ENCODE assay signal across 8 mouse cellular contexts in genomic region chr2:90903398-90903797, GRCm38 (mm10). TPM values are rescaled to one million over a fixed set of nuclear protein-coding genes. Genes with fewer than 3 reads are reported as not detected.
DNase-seq lines count a peak whose midpoint lies in the region; ATAC-seq and TF ChIP-seq lines count a peak whose summit lies in the region.

No protein-coding gene starts in this region.

- peak overlapping the region; percentile 80 for H3K4me2 ChIP-seq in heart, embryonic 11.5 days
- H3K4me2 ChIP-seq in CH12.LX (ENCODE audit: insufficient read depth, low read depth, poor library complexity, severe bottlenecking), result peak overlapping the region; percentile 99
- H3K4me2 ChIP-seq in forebrain, postnatal 0 days (ENCODE audit: low read depth), result peak overlapping the region; percentile 73
- H3K4me2 ChIP-seq in liver, embryonic 16.5 days (ENCODE audit: low read depth, low read length), result peak overlapping the region; percentile 73

- TF ChIP-seq RAD21 in CH12.LX (IDR thresholded peaks at IDR 0.05; ENCODE audit: low read depth, low read length), result no peak

- peak overlapping the region; percentile 99; the same call in 1 of the 2 replicates for H3K9ac ChIP-seq in heart, embryonic 11.5 days (ENCODE audit: low read depth, low read length)
- peak overlapping the region; percentile 63 for H3K9ac ChIP-seq in CH12.LX (ENCODE audit: insufficient read depth, low read depth)
- H3K9ac ChIP-seq in forebrain, postnatal 0 days, result peak overlapping the region; percentile 93; the same call in 1 of the 2 replicates
- H3K9ac ChIP-seq in liver, embryonic 16.5 days (ENCODE audit: low read depth, low read length), result peak overlapping the region; percentile 94

- H3K4me3 ChIP-seq in heart, embryonic 11.5 days (ENCODE audit: low read depth, low read length), result peak overlapping the region; percentile 97
- H3K4me3 ChIP-seq in CH12.LX (replicated peaks in 1 of 3; ENCODE audit: low read depth in 2 of 3, low read length in 2 of 3, poor library complexity in 1 of 3), result peak overlapping the region; percentile 81 to 100 (median 95)
- peak overlapping the region; percentile 83 for H3K4me3 ChIP-seq in forebrain, postnatal 0 days (ENCODE audit: low read depth, low read length)
- H3K4me3 ChIP-seq in liver, embryonic 16.5 days (ENCODE audit: low read depth, low read length), result peak overlapping the region; percentile 87

- peaks cover 15% of the 10 kb centered on the region; the same call in 1 of the 2 replicates for H3K36me3 ChIP-seq in heart, embryonic 11.5 days (ENCODE audit: control insufficient read depth, insufficient read depth, low read length)
- peaks cover 33 to 66% of the 10 kb centered on the region in 2 experiments for H3K36me3 ChIP-seq in CH12.LX (replicated peaks in 1 of 2; ENCODE audit: control insufficient read depth in 1 of 2, insufficient read depth in 1 of 2, low read length in 1 of 2)
- peaks cover 35% of the 10 kb centered on the region for H3K36me3 ChIP-seq in forebrain, postnatal 0 days (ENCODE audit: insufficient read depth)
- H3K36me3 ChIP-seq in liver, embryonic 16.5 days (ENCODE audit: control insufficient read depth, insufficient read depth), result peaks cover 18% of the 10 kb centered on the region

- DNase-seq in heart, postnatal 4 days, result no peak
- no peak for DNase-seq in CH12.LX (ENCODE audit: extremely low read depth)
- no peak for DNase-seq in forebrain, postnatal 0 days
- DNase-seq in Muller cell, postnatal 12 days (ENCODE audit: inconsistent ontology term), result no peak
- no peak for DNase-seq in cerebellum, postnatal 14 days

- 74% methylated on average over 2 of the region's 2 CpGs for WGBS in heart, embryonic 11.5 days (ENCODE audit: insufficient replicate concordance)
- 80% methylated on average over 2 of the region's 2 CpGs for WGBS in forebrain, postnatal 0 days
- 59% methylated on average over 2 of the region's 2 CpGs for WGBS in liver, embryonic 16.5 days (ENCODE audit: insufficient replicate concordance)

- H3K4me1 ChIP-seq in heart, embryonic 11.5 days (ENCODE audit: control insufficient read depth, insufficient read depth, low read length), result peaks cover 15% of the 10 kb centered on the region
- peaks cover 9 to 36% of the 10 kb centered on the region in 2 experiments for H3K4me1 ChIP-seq in CH12.LX (ENCODE audit: control insufficient read depth in 1 of 2, insufficient read depth in 2 of 2)
- H3K4me1 ChIP-seq in forebrain, postnatal 0 days (ENCODE audit: insufficient read depth), result peaks cover 8% of the 10 kb centered on the region
- H3K4me1 ChIP-seq in liver, embryonic 16.5 days (ENCODE audit: control insufficient read depth, low read depth, low read length), result peaks cover 19% of the 10 kb centered on the region

- dilution Hi-C loops in CH12.LX (cut with MboI; ENCODE audit: extremely low pct_ligation_motif_present, extremely low pct_unique_long_range_greater_than_20kb, low sequenced_read_pairs), result no loop called here

- no peak for TF ChIP-seq EP300 in CH12.LX (IDR thresholded peaks at IDR 0.05; ENCODE audit: low read length)

- ATAC-seq in heart, embryonic 11.5 days (replicated peaks; ENCODE audit: insufficient number of reproducible peaks, low FRiP score, low TSS enrichment), result no peak
- no peak for ATAC-seq in forebrain, postnatal 0 days
- ATAC-seq in liver, embryonic 16.5 days (ENCODE audit: low read depth), result no peak
- ATAC-seq in megakaryocyte-erythroid progenitor cell, adult 5-6 weeks (replicated peaks; ENCODE audit: low FRiP score, low TSS enrichment, poor library complexity, severe bottlenecking), result no peak

- H3K27me3 ChIP-seq in heart, embryonic 11.5 days (ENCODE audit: control insufficient read depth, insufficient read depth, low read length), result no peaks in the 10 kb centered on the region
- H3K27me3 ChIP-seq in CH12.LX (replicated peaks), result no peaks in the 10 kb centered on the region
- no peaks in the 10 kb centered on the region for H3K27me3 ChIP-seq in forebrain, postnatal 0 days (ENCODE audit: insufficient read depth, low read length)
- H3K27me3 ChIP-seq in liver, embryonic 16.5 days (ENCODE audit: control insufficient read depth, insufficient read depth, low read depth, low read length), result no peaks in the 10 kb centered on the region

- H3K9me3 ChIP-seq in heart, embryonic 11.5 days (replicated peaks; ENCODE audit: control insufficient read depth, low read length), result no peaks in the 10 kb centered on the region
- H3K9me3 ChIP-seq in CH12.LX (replicated peaks; ENCODE audit: low read length), result no peaks in the 10 kb centered on the region
- no peaks in the 10 kb centered on the region for H3K9me3 ChIP-seq in forebrain, postnatal 0 days (ENCODE audit: low read length)
- no peaks in the 10 kb centered on the region for H3K9me3 ChIP-seq in liver, embryonic 16.5 days (replicated peaks; ENCODE audit: control insufficient read depth, low read length)

- H3K79me2 ChIP-seq in CH12.LX (replicated peaks; ENCODE audit: control insufficient read depth, extremely low read depth, insufficient read depth, poor library complexity, severe bottlenecking), result peaks cover 29% of the 10 kb centered on the region

- no peak for TF ChIP-seq POLR2A in CH12.LX (IDR thresholded peaks at IDR 0.05; ENCODE audit: low read depth, low read length)

- no peak for TF ChIP-seq CTCF in CH12.LX (conservative IDR thresholded peaks at IDR 0.05 in 1 of 2, IDR thresholded peaks at IDR 0.05 in 1 of 2; ENCODE audit: low read depth in 2 of 2, low read length in 2 of 2)
- TF ChIP-seq CTCF in forebrain, postnatal 0 days (IDR thresholded peaks at IDR 0.05; ENCODE audit: low read depth), result no peak

- in situ Hi-C loops in CH12.LX (cut with MboI; ENCODE audit: low pct_ligation_motif_present, low pct_unique_long_range_greater_than_20kb, low sequenced_read_pairs), result no loop called here

- no peak overlapping the region; the same call in 1 of the 2 replicates for H3K27ac ChIP-seq in heart, embryonic 11.5 days (ENCODE audit: low read depth, low read length)
- no peak overlapping the region for H3K27ac ChIP-seq in CH12.LX (ENCODE audit: insufficient read depth, low read depth)
- H3K27ac ChIP-seq in forebrain, postnatal 0 days (ENCODE audit: low read depth, low read length), result no peak overlapping the region
- no peak overlapping the region for H3K27ac ChIP-seq in liver, embryonic 16.5 days (ENCODE audit: low read length)

RNA-seq across cellular contexts. Expression of gene Kbtbd4, which starts 1.1 kb away (rescaled TPM):
- 26.2 and 31.5 TPM in 2 replicates for polyA plus RNA-seq in heart, embryonic 11.5 days (2014; fragmentation: Nextera tagmentation; extraction: Ambion mirVana)
- 10 to 100 TPM; 18.2 to 18.8 TPM for total RNA-seq in heart, postnatal 4 days (2021)
- total RNA-seq in CH12.LX (2012; rRNA removed), result 20.5 and 28.4 TPM in 2 replicates
- total RNA-seq in CH12.LX (2014; rRNA removed), result 19.5 and 20.1 TPM in 2 replicates
- 21.7 and 24.9 TPM in 2 replicates for polyA plus RNA-seq in CH12.LX (2012; ENCODE audit: insufficient read length, low read depth)
- 49.5 and 59.4 TPM in 2 replicates for total RNA-seq in forebrain, postnatal 0 days (2014; rRNA removed)
- polyA plus RNA-seq in forebrain, postnatal 0 days (2015; fragmentation: Nextera tagmentation; extraction: Ambion mirVana), result 54.3 and 60.3 TPM in 2 replicates
- 15.7 TPM in 2 replicates for polyA plus RNA-seq in liver, embryonic 16.5 days (2015; fragmentation: Nextera tagmentation; extraction: Ambion mirVana)
- 14.3 and 18.7 TPM in 2 replicates for total RNA-seq in megakaryocyte-erythroid progenitor cell, adult 5-6 weeks (2014; fragmentation: Nextera tagmentation)
- total RNA-seq in megakaryocyte-erythroid progenitor cell, adult 5-6 weeks (2017), result 28.6 and 32.0 TPM in 2 replicates

RNA-seq across cellular contexts. Expression of gene Ndufs3, which starts 1.2 kb away (rescaled TPM):
- polyA plus RNA-seq in heart, embryonic 11.5 days (2014; fragmentation: Nextera tagmentation; extraction: Ambion mirVana), result 331 and 358 TPM in 2 replicates
- total RNA-seq in heart, postnatal 4 days (2021), result 100 to 1,000 TPM; 538 to 543 TPM
- total RNA-seq in CH12.LX (2012; rRNA removed), result 133 and 146 TPM in 2 replicates
- 182 and 195 TPM in 2 replicates for total RNA-seq in CH12.LX (2014; rRNA removed)
- polyA plus RNA-seq in CH12.LX (2012; ENCODE audit: insufficient read length, low read depth), result 185 and 190 TPM in 2 replicates
- 156 and 190 TPM in 2 replicates for total RNA-seq in forebrain, postnatal 0 days (2014; rRNA removed)
- 248 and 283 TPM in 2 replicates for polyA plus RNA-seq in forebrain, postnatal 0 days (2015; fragmentation: Nextera tagmentation; extraction: Ambion mirVana)
- polyA plus RNA-seq in liver, embryonic 16.5 days (2015; fragmentation: Nextera tagmentation; extraction: Ambion mirVana), result 143 and 146 TPM in 2 replicates
- 200 and 247 TPM in 2 replicates for total RNA-seq in megakaryocyte-erythroid progenitor cell, adult 5-6 weeks (2014; fragmentation: Nextera tagmentation)
- total RNA-seq in megakaryocyte-erythroid progenitor cell, adult 5-6 weeks (2017), result 96.1 and 109 TPM in 2 replicates

RNA-seq across cellular contexts. Expression of gene C1qtnf4, which starts 17.7 kb away (rescaled TPM):
- polyA plus RNA-seq in heart, embryonic 11.5 days (2014; fragmentation: Nextera tagmentation; extraction: Ambion mirVana), result 15.7 and 16.2 TPM in 2 replicates
- 1 to 10 TPM; 7.4 to 7.8 TPM for total RNA-seq in heart, postnatal 4 days (2021)
- total RNA-seq in CH12.LX (2012; rRNA removed), result not detected in 2 replicates
- not detected in 2 replicates for total RNA-seq in CH12.LX (2014; rRNA removed)
- not detected in 2 replicates for polyA plus RNA-seq in CH12.LX (2012; ENCODE audit: insufficient read length, low read depth)
- 201 and 252 TPM in 2 replicates for total RNA-seq in forebrain, postnatal 0 days (2014; rRNA removed)
- 185 and 189 TPM in 2 replicates for polyA plus RNA-seq in forebrain, postnatal 0 days (2015; fragmentation: Nextera tagmentation; extraction: Ambion mirVana)
- polyA plus RNA-seq in liver, embryonic 16.5 days (2015; fragmentation: Nextera tagmentation; extraction: Ambion mirVana), result 1.5 and 1.6 TPM in 2 replicates
- not detected in 2 replicates for total RNA-seq in megakaryocyte-erythroid progenitor cell, adult 5-6 weeks (2014; fragmentation: Nextera tagmentation)
- not detected in 2 replicates for total RNA-seq in megakaryocyte-erythroid progenitor cell, adult 5-6 weeks (2017)

RNA-seq across cellular contexts. Expression of gene Celf1, which starts 36.8 kb away (rescaled TPM):
- polyA plus RNA-seq in heart, embryonic 11.5 days (2014; fragmentation: Nextera tagmentation; extraction: Ambion mirVana), result 78.7 and 95.7 TPM in 2 replicates
- 100 to 1,000 TPM; 135 to 145 TPM for total RNA-seq in heart, postnatal 4 days (2021)
- total RNA-seq in CH12.LX (2012; rRNA removed), result 29.7 and 33.8 TPM in 2 replicates
- total RNA-seq in CH12.LX (2014; rRNA removed), result 50.9 and 52.8 TPM in 2 replicates
- 67.4 and 69.7 TPM in 2 replicates for polyA plus RNA-seq in CH12.LX (2012; ENCODE audit: insufficient read length, low read depth)
- total RNA-seq in forebrain, postnatal 0 days (2014; rRNA removed), result 74.5 and 83.7 TPM in 2 replicates
- polyA plus RNA-seq in forebrain, postnatal 0 days (2015; fragmentation: Nextera tagmentation; extraction: Ambion mirVana), result 56.9 and 72.2 TPM in 2 replicates
- 46.8 and 47.9 TPM in 2 replicates for polyA plus RNA-seq in liver, embryonic 16.5 days (2015; fragmentation: Nextera tagmentation; extraction: Ambion mirVana)
- 82.1 and 92.9 TPM in 2 replicates for total RNA-seq in megakaryocyte-erythroid progenitor cell, adult 5-6 weeks (2014; fragmentation: Nextera tagmentation)
- total RNA-seq in megakaryocyte-erythroid progenitor cell, adult 5-6 weeks (2017), result 57.9 and 75.2 TPM in 2 replicates

RNA-seq across cellular contexts. Expression of gene Mtch2, which starts 56.4 kb away (rescaled TPM):
- polyA plus RNA-seq in heart, embryonic 11.5 days (2014; fragmentation: Nextera tagmentation; extraction: Ambion mirVana), result 262 and 263 TPM in 2 replicates
- 100 to 1,000 TPM; 189 to 191 TPM for total RNA-seq in heart, postnatal 4 days (2021)
- total RNA-seq in CH12.LX (2012; rRNA removed), result 70.0 and 82.8 TPM in 2 replicates
- total RNA-seq in CH12.LX (2014; rRNA removed), result 158 and 173 TPM in 2 replicates
- 162 and 209 TPM in 2 replicates for polyA plus RNA-seq in CH12.LX (2012; ENCODE audit: insufficient read length, low read depth)
- total RNA-seq in forebrain, postnatal 0 days (2014; rRNA removed), result 106 and 120 TPM in 2 replicates
- 222 and 224 TPM in 2 replicates for polyA plus RNA-seq in forebrain, postnatal 0 days (2015; fragmentation: Nextera tagmentation; extraction: Ambion mirVana)
- 109 and 117 TPM in 2 replicates for polyA plus RNA-seq in liver, embryonic 16.5 days (2015; fragmentation: Nextera tagmentation; extraction: Ambion mirVana)
- total RNA-seq in megakaryocyte-erythroid progenitor cell, adult 5-6 weeks (2014; fragmentation: Nextera tagmentation), result 145 and 167 TPM in 2 replicates
- 159 and 166 TPM in 2 replicates for total RNA-seq in megakaryocyte-erythroid progenitor cell, adult 5-6 weeks (2017)

Comparison
In these comparisons a context has a peak if more than half of its experiments do, and no peak if none do; other contexts are left out.
1. RNA of gene C1qtnf4, which starts 17.7 kb away (total RNA-seq): 201 to 252 TPM in forebrain, postnatal 0 days; 7.4 to 7.8 TPM in heart, postnatal 4 days, not detected in CH12.LX and not detected in megakaryocyte-erythroid progenitor cell, adult 5-6 weeks; every median in the first group is over 10 times any median in the second.
2. Peak in every context shown above with its lines, with median percentiles within 50 percentile points of each other: H3K4me2 ChIP-seq, H3K4me3 ChIP-seq and H3K9ac ChIP-seq.